Mouse (Mus musculus): ENCODE measurements around the gene Gm49320. TPM values are rescaled to one million over a fixed set of nuclear protein-coding genes. Genes with fewer than 3 reads are reported as not detected.
"Not testable (repeated sequence)": the region's sequence is repeated elsewhere in the genome, so short reads cannot be mapped to it uniquely, and the experiment has no call there.

Gene Gm49320
- polyA plus RNA-seq, 1 experiment from 2014 or later: 2.4 TPM

DNA sequence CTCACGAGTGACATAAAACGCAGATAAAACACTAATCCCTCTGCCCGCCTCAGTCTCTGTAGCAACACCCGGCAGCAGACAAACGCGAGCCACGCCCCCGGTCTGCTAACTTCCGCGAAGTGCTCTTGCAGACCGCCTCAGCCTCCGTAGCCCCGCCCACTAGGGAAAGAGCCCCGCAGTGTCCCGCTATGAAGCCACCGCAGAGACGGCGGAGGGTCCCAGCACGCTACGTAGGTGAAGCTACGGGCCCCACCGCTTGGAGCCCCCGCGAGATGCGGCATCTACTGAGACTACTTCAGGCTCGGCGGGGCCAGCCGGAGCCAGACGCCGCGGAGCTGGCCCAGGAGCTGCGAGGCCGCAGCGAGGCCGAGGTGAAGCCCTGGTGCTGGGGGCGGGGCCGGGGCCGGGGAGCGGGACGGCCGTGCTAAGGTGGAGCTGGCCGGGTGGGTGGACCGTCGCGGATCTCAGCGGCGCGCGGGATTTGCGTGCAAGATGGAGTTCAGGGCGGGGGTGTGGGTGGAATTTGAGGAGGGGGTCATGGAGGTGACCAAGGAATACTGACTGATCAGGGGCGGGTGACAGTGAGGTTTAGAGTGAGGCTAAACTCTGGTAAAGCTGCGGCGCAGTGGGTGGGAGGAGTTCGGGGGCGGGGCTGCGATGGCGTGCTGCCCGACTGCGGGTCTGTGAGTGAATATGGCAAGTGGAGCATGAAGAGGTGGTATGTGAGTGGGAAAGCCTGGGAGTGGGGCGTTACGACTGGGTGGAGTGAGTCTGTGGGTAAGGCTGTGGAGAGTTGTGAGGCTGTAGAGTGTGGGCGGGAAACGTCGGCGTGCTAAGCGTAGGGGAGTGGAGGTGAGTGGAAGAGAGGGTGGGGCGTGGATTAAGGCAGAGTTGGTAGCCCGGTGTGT, 14.5 kb downstream of the Gm49320 start, which contains the start of gene Snapc2:
Gene Snapc2 (plus strand): TSS at position 147 of the 908 bp plus-strand sequence.
- H3K9me3 ChIP-seq: no peaks in the 10 kb centered on the region
- peak within 1 kb of the TSS; percentile 83 for H3K4me2 ChIP-seq (replicated peaks)
- H3K36me3 ChIP-seq: peaks cover 43% of the 10 kb centered on the region
- peak within 1 kb of the TSS; percentile 79 for H3K4me3 ChIP-seq
- H3K27me3 ChIP-seq: no peaks in the 10 kb centered on the region
- ATAC-seq (ENCODE audit: low FRiP score, low read depth): peak; percentile 90
- peak within 1 kb of the TSS; percentile 88 for H3K9ac ChIP-seq
- H3K27ac ChIP-seq: peak within 1 kb of the TSS; percentile 91
- WGBS: under 1% methylated on average over 69 of the region's 69 CpGs
- peaks cover 55% of the 10 kb centered on the region for H3K4me1 ChIP-seq

- Histone ChIP-seq H3K36me3 (peaks cover 40% of the 10 kb centered on the region), H3K4me1 (peaks cover 48% of the 10 kb centered on the region), H3K9ac (peak overlapping the region; percentile 88; the same call in 1 of the 2 replicates), H3K27me3 (no peaks in the 10 kb centered on the region), H3K4me2 (replicated peaks) (peak overlapping the region; percentile 83), H3K4me3 (peak overlapping the region; percentile 79), H3K9me3 (no peaks in the 10 kb centered on the region), H3K27ac (peak overlapping the region; percentile 91; the same call in 1 of the 2 replicates)
- ATAC-seq (ENCODE audit: low FRiP score, low read depth): no peak
- WGBS: 74% methylated on average over 6 of the region's 6 CpGs
Measured at GRCm38 (mm10) chr8:4254001-4254400, 15.3 kb downstream of the Gm49320 start.

DNA sequence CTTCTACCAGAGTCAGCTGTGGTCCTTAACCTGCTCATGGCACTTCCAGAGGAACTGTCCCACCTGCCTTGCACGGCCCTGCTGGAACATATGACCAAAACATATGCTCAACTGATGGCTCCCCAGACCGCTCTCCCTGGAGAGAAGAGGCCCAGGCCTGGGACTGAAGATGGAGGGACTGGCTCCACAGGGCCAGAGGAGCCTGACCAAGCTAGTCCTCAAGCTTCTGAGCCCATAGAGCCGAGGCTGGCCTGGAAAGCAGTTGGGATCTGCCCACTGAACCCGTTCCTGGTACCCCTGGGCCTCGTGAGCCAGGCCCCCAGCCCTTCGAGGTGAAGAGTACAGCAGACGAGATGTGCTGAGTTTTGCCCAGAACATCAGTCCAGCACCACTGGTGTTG, 16.8 kb downstream of the Gm49320 start:
- Histone ChIP-seq H3K4me1 (peaks cover 46% of the 10 kb centered on the region), H3K36me3 (peaks cover 38% of the 10 kb centered on the region)
- H3K9ac ChIP-seq; H3K27ac ChIP-seq; H3K9me3 ChIP-seq; H3K4me2 ChIP-seq (replicated peaks); H3K4me3 ChIP-seq; H3K27me3 ChIP-seq; ATAC-seq (ENCODE audit: low FRiP score, low read depth): not testable (repeated sequence)
- 84% methylated on average over 7 of the region's 7 CpGs for WGBS

- H3K4me1 ChIP-seq: peaks cover 43% of the 10 kb centered on the region
- 0 out of 2 replicates have a peak overlapping the region, but pooled peaks have one; percentile 88 for H3K9ac ChIP-seq
- no peak for ATAC-seq (ENCODE audit: low FRiP score, low read depth)
- no peak overlapping the region for H3K27ac ChIP-seq
- H3K27me3 ChIP-seq: no peaks in the 10 kb centered on the region
- no peak overlapping the region for H3K4me3 ChIP-seq
- peaks cover 52% of the 10 kb centered on the region for H3K36me3 ChIP-seq
- H3K4me2 ChIP-seq (replicated peaks): peak overlapping the region; percentile 83
- WGBS: 56% methylated on average over 4 of the region's 4 CpGs
- no peaks in the 10 kb centered on the region for H3K9me3 ChIP-seq
Measured at GRCm38 (mm10) chr8:4256911-4257310, 18.2 kb downstream of the Gm49320 start.

GRCm38 (mm10) chr8:4257350-4257749, 18.7 kb downstream of the Gm49320 start:
- peaks cover 42% of the 10 kb centered on the region for H3K4me1 ChIP-seq
- no peak for ATAC-seq (ENCODE audit: low FRiP score, low read depth)
- no peak overlapping the region for H3K4me3 ChIP-seq
- WGBS: 70% methylated on average over 4 of the region's 4 CpGs
- peak overlapping the region; percentile 83 for H3K4me2 ChIP-seq (replicated peaks)
- no peaks in the 10 kb centered on the region for H3K9me3 ChIP-seq
- H3K36me3 ChIP-seq: peaks cover 57% of the 10 kb centered on the region
- H3K27ac ChIP-seq: no peak overlapping the region
- H3K9ac ChIP-seq: peak overlapping the region; percentile 88; the same call in 1 of the 2 replicates
- no peaks in the 10 kb centered on the region for H3K27me3 ChIP-seq

GRCm38 (mm10) chr8:4258233-4258632, 19.6 kb downstream of the Gm49320 start:
- H3K27ac ChIP-seq: peak overlapping the region; percentile 72
- peak overlapping the region; percentile 86 for H3K4me3 ChIP-seq
- 1% methylated on average over 35 of the region's 35 CpGs for WGBS
- H3K9ac ChIP-seq: peak overlapping the region; percentile 88
- H3K27me3 ChIP-seq: no peaks in the 10 kb centered on the region
- peak overlapping the region; percentile 83 for H3K4me2 ChIP-seq (replicated peaks)
- H3K36me3 ChIP-seq: peaks cover 66% of the 10 kb centered on the region
- H3K4me1 ChIP-seq: peaks cover 39% of the 10 kb centered on the region
- ATAC-seq (ENCODE audit: low FRiP score, low read depth): peak; percentile 50
- no peaks in the 10 kb centered on the region for H3K9me3 ChIP-seq

GRCm38 (mm10) chr8:4258678-4259077, 20.0 kb downstream of the Gm49320 start:
- under 1% methylated on average over 32 of the region's 32 CpGs for WGBS
- Histone ChIP-seq H3K27me3 (no peaks in the 10 kb centered on the region), H3K4me2 (replicated peaks) (peak overlapping the region; percentile 83), H3K27ac (peak overlapping the region; percentile 72), H3K9ac (peak overlapping the region; percentile 88), H3K9me3 (no peaks in the 10 kb centered on the region), H3K36me3 (peaks cover 70% of the 10 kb centered on the region), H3K4me1 (peaks cover 37% of the 10 kb centered on the region), H3K4me3 (peak overlapping the region; percentile 86)
- ATAC-seq (ENCODE audit: low FRiP score, low read depth): peak; percentile 79

- no peaks in the 10 kb centered on the region for H3K9me3 ChIP-seq
- peak; percentile 94 for ATAC-seq (ENCODE audit: low FRiP score, low read depth)
- peaks cover 31% of the 10 kb centered on the region for H3K4me1 ChIP-seq
- H3K36me3 ChIP-seq: peaks cover 74% of the 10 kb centered on the region
- 3% methylated on average over 33 of the region's 33 CpGs for WGBS
- H3K4me2 ChIP-seq (replicated peaks): peak within 1 kb of the TSS; percentile 83
- H3K27ac ChIP-seq: peak within 1 kb of the TSS; percentile 76
- peak within 1 kb of the TSS; percentile 88 for H3K9ac ChIP-seq
- H3K27me3 ChIP-seq: no peaks in the 10 kb centered on the region
- H3K4me3 ChIP-seq: peak within 1 kb of the TSS; percentile 86
Measured at GRCm38 (mm10) chr8:4259125-4259804, 20.6 kb downstream of the Gm49320 start, which contains the start of gene Ctxn1. Gene Ctxn1 (minus strand): TSS chr8:4259274.

DNA sequence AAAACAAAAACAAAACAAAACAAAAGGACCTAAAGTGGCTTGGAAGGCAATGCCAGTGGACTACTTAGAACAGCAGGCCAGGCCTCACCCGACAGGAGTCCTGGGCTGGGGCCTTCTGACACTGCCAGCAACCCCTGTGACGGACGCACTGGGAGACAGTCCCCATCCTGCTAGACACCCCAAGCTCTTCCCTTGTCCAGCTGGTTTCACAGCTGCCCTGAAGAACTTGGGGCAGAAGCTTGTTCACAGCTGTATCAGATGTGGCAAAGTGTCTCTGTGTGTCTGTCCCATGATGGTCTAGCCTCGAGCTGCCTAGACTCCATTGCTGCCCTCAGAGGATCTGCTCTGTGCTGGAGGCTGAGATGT, 21.1 kb downstream of the Gm49320 start:
- peak overlapping the region; percentile 5 for H3K9ac ChIP-seq
- H3K4me2 ChIP-seq (replicated peaks): no peak overlapping the region
- WGBS: 82% methylated on average over 4 of the region's 4 CpGs
- no peak overlapping the region; the same call in 1 of the 2 replicates for H3K4me3 ChIP-seq
- H3K9me3 ChIP-seq: no peaks in the 10 kb centered on the region
- peaks cover 74% of the 10 kb centered on the region for H3K36me3 ChIP-seq
- no peak for ATAC-seq (ENCODE audit: low FRiP score, low read depth)
- H3K27ac ChIP-seq: peak overlapping the region; percentile 76; the same call in 1 of the 2 replicates
- peaks cover 27% of the 10 kb centered on the region for H3K4me1 ChIP-seq
- no peaks in the 10 kb centered on the region for H3K27me3 ChIP-seq

DNA sequence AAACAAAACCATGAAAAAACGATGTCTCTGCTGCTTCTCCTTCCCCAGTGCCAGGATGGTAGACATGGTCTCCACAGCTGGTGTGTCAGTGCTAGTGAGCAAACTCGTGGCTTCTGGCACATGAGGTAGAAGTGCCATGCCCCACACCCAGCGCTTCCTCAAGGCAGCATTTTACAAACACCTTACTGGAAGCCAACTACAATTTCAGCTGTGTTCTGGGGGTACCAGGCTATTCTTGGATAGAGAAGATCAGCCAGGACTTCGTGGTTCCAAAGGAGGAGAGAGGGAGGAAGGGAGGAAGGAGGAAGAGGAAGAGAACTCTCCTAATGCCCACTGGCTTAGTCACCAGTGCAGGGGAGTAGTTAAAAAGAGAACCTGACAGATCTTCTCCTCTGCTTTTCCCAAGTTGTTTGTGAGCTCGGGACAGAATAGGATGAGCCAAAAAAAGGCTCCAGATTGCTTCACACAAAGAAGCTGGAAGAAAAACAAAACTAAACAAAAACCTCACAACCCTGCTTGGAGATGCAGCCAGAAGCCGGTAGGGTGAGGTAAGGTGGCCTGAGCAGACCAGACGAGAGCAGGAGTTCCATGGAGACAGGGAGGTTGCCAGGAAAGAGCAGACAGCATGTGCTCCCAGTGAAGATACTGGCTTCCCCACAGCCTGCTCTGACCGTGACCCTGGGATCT, 24.6 kb downstream of the Gm49320 start:
- 87% methylated on average over 8 of the region's 8 CpGs for WGBS
- H3K36me3 ChIP-seq: peaks cover 85% of the 10 kb centered on the region

GRCm38 (mm10) chr8:4265160-4265914, 26.7 kb downstream of the Gm49320 start:
- no peak overlapping the region for H3K4me3 ChIP-seq
- peaks cover 96% of the 10 kb centered on the region for H3K36me3 ChIP-seq
- no peaks in the 10 kb centered on the region for H3K4me1 ChIP-seq
- no peak overlapping the region for H3K4me2 ChIP-seq (replicated peaks)
- no peaks in the 10 kb centered on the region for H3K27me3 ChIP-seq
- no peak overlapping the region for H3K9ac ChIP-seq
- H3K9me3 ChIP-seq: no peaks in the 10 kb centered on the region
- no peak for ATAC-seq (ENCODE audit: low FRiP score, low read depth)
- H3K27ac ChIP-seq: no peak overlapping the region
- WGBS: 92% methylated on average over 15 of the region's 15 CpGs

More for the DNA sequence above, 24.6 kb downstream of the Gm49320 start:
- Histone ChIP-seq H3K4me2 (replicated peaks) (no peak overlapping the region), H3K9ac (no peak overlapping the region), H3K9me3 (no peaks in the 10 kb centered on the region), H3K27me3 (no peaks in the 10 kb centered on the region), H3K4me1 (peaks cover 9% of the 10 kb centered on the region), H3K4me3 (no peak overlapping the region), H3K27ac (no peak overlapping the region)
- ATAC-seq (ENCODE audit: low FRiP score, low read depth): no peak
